Mouse (Mus musculus) thymus, adult 2 months (tissue): ENCODE data around the gene Padi3. TPM values are rescaled to one million over a fixed set of nuclear protein-coding genes. Genes with fewer than 3 reads are reported as not detected.

Source experiments
- DNase-seq: peaks from one replicate; pipeline ENCODE4 v3.0.0; 2021
- H3K27ac ChIP-seq: fragments of 200-500 bp; 2 replicates; pipeline ENCODE4 v1.5.1; 2012; ENCODE audit warnings: low read length, control low read depth; ENCODE audit not compliant: control insufficient read depth, insufficient read depth
- H3K27me3 ChIP-seq: fragments of 200-500 bp; 2 replicates; pipeline ENCODE4 v1.6.1; 2012; ENCODE audit warnings: mild to moderate bottlenecking, low read length, moderate library complexity, mixed read lengths; ENCODE audit not compliant: control insufficient read depth, insufficient read depth
- H3K36me3 ChIP-seq: fragments of 200-500 bp; 2 replicates; pipeline ENCODE4 v1.6.1; 2012; ENCODE audit warnings: mild to moderate bottlenecking, low read length, moderate library complexity; ENCODE audit not compliant: control insufficient read depth, insufficient read depth
- H3K4me1 ChIP-seq: fragments of 200-500 bp; replicated peaks from 2 replicates; pipeline ENCODE4 v1.6.1; 2012; ENCODE audit warnings: low read length; ENCODE audit not compliant: control insufficient read depth, insufficient read depth
- H3K4me3 ChIP-seq: fragments of 200-500 bp; 2 replicates; pipeline ENCODE4 v1.5.1; 2012; ENCODE audit warnings: mild to moderate bottlenecking, low read length, control low read depth, moderate library complexity; ENCODE audit not compliant: control insufficient read depth, insufficient read depth
- CTCF ChIP-seq: fragments of 200-500 bp; IDR thresholded peaks from 2 replicates; pipeline ENCODE4 v1.5.1; 2012; ENCODE audit warnings: mild to moderate bottlenecking, control low read depth, low read length, moderate library complexity, borderline replicate concordance; ENCODE audit not compliant: control insufficient read depth, poor library complexity, insufficient read depth; ENCODE audit errors: extremely low read depth
- POLR2A ChIP-seq: fragments of 200-500 bp; IDR thresholded peaks from 2 replicates; pipeline ENCODE4 v1.6.1; 2012; ENCODE audit warnings: mild to moderate bottlenecking, low read length, control low read depth, moderate library complexity; ENCODE audit not compliant: control insufficient read depth, poor library complexity, insufficient read depth; ENCODE audit errors: extremely low read depth
- WGBS: fragments of 180-500 bp; shearing (Covaris S2); methylation state at CpG from one replicate; pipeline ENCODE4 v1.1.7; 2018; 5-methylcytosine and 5-hydroxymethylcytosine counted together
- polyA plus RNA-seq: library from polyadenylated mRNA; depleted of rRNA; stranded (reverse); fragments of >200 nt; gene quantifications from 2 replicates; pipeline ENCODE4 v1.2.3, GENCODE M21; 2012

Gene Padi3
- polyA plus RNA-seq, 1 experiment = 2.6 TPM

GRCm38 (mm10) chr4:140761601-140762000 lies 48.8 kb downstream of the Padi3 start:
- H3K27ac ChIP-seq = no peak overlapping the region
- WGBS = 93% methylated on average over 7 of the region's 7 CpGs
- no peak overlapping the region for H3K4me3 ChIP-seq
- H3K36me3 ChIP-seq = no peaks in the 10 kb centered on the region
- peaks cover 2% of the 10 kb centered on the region; the same call in 1 of the 2 replicates for H3K4me1 ChIP-seq
- no peak for DNase-seq
- TF ChIP-seq CTCF = no peak
- no peak for TF ChIP-seq POLR2A
- no peaks in the 10 kb centered on the region for H3K27me3 ChIP-seq

DNA sequence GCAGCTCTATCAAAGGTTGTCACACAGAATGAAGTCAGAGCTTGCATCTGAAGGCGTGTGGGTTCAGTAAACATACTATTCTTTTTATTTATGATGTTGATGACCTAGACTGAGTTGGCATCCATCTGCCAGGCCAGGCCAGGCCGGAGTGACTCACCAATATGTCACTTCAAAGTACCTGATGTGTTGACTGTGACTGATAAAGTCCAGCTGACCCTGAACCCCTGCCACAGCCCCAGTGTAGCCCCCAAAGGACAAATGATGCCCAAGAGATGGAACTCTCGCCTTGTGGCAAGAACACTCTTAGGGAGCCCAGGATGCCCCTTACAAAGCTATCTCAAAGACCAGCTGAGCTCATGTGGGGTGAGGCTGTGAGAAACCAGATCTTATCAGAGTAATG lies 54.6 kb downstream of the Padi3 start:
- Histone ChIP-seq H3K27me3 (no peaks in the 10 kb centered on the region), H3K36me3 (no peaks in the 10 kb centered on the region), H3K27ac (no peak overlapping the region), H3K4me1 (peaks cover 28% of the 10 kb centered on the region), H3K4me3 (no peak overlapping the region)
- no peak for TF ChIP-seq CTCF
- TF ChIP-seq POLR2A = no peak
- WGBS = 95% methylated on average over 3 of the region's 3 CpGs
- no peak for DNase-seq

DNA sequence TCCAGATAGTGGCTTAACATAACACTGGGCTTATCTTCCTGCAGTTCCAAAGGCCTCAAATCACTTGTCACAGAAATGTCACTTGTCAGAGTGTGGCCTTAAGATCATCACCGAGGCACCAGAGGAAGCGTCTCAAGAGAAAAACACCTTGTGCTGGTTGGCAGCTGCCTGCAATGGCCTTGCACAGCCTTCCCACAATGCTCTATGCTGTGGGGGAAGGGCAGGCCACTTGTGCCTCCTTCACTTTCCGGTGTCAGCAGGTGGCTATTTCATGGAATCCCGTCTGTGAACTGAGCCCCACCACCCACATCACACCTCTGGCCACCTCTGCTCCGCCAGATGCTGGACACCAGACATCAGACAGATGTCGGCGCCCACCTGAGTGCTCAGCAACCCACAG lies 57.1 kb downstream of the Padi3 start:
- H3K36me3 ChIP-seq = no peaks in the 10 kb centered on the region
- H3K27ac ChIP-seq = peak overlapping the region; percentile 87
- H3K4me3 ChIP-seq = no peak overlapping the region
- H3K27me3 ChIP-seq = no peaks in the 10 kb centered on the region
- peak; percentile 49 for DNase-seq
- H3K4me1 ChIP-seq = peaks cover 36% of the 10 kb centered on the region
- TF ChIP-seq POLR2A = no peak
- no peak for TF ChIP-seq CTCF
- WGBS = 59% methylated on average over 7 of the region's 7 CpGs

GRCm38 (mm10) chr4:140750328-140750727 lies 60.1 kb downstream of the Padi3 start:
- DNase-seq = peak; percentile 95
- WGBS = 12% methylated on average over 19 of the region's 19 CpGs
- peak overlapping the region; percentile 54 for H3K4me3 ChIP-seq
- H3K27me3 ChIP-seq = no peaks in the 10 kb centered on the region
- TF ChIP-seq POLR2A (no peak), CTCF (peak; percentile 57; the same call in 1 of the 2 replicates)
- no peaks in the 10 kb centered on the region for H3K36me3 ChIP-seq
- H3K27ac ChIP-seq = 0 out of 2 replicates have a peak overlapping the region, but pooled peaks have one; percentile 3
- peaks cover 36% of the 10 kb centered on the region for H3K4me1 ChIP-seq

DNA sequence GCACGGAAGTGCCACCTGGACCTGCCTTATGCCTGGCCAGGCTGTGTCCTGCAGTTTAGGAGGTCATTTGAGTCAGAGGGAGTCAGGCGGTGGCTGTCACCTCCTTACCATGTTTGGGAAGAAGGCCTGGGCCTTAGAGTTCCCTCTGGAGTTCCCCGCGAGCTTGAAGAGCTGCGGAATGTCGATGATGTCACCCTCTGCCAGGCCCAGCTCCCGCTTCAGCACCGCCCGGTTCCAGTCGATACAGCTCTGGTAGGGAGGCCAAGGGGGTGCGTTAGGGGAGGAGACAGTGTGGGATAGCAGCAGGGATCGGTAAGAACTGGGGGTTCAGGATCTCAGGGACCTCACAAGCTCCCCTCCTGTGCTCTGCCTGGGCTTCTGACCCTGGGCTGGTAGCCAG lies 62.5 kb downstream of the Padi3 start:
- TF ChIP-seq CTCF = no peak
- no peak for TF ChIP-seq POLR2A
- H3K4me3 ChIP-seq = no peak overlapping the region
- no peak overlapping the region for H3K27ac ChIP-seq
- no peaks in the 10 kb centered on the region for H3K27me3 ChIP-seq
- H3K4me1 ChIP-seq = peaks cover 34% of the 10 kb centered on the region
- WGBS = 92% methylated on average over 12 of the region's 12 CpGs
- no peak for DNase-seq
- no peaks in the 10 kb centered on the region for H3K36me3 ChIP-seq

DNA sequence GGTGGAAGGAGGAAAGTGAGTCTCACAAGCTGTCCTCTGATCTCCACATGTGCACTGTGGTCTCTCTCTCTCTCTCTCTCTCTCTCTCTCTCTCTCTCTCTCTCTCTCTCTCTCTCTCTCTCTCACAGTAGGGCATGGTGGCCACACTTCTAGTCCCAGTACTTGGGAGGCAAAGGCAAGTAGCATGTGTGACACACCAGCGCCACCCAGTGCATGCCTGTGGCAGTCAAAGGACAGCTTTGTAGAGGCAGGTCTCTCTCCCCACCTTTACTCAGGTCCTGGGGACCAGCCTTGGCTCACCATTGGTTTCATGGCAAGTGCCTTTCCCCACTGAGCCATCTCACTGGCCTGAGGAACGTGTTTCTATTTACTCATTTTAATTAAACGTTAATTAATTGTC lies 65.8 kb downstream of the Padi3 start:
- Histone ChIP-seq H3K36me3 (no peaks in the 10 kb centered on the region), H3K27ac (no peak overlapping the region), H3K4me3 (no peak overlapping the region), H3K4me1 (peaks cover 29% of the 10 kb centered on the region), H3K27me3 (no peaks in the 10 kb centered on the region)
- peak; percentile 75 for DNase-seq
- 25% methylated on average over 3 of the region's 3 CpGs for WGBS
- TF ChIP-seq POLR2A (no peak), CTCF (peak; percentile 61; the same call in 1 of the 2 replicates)

- WGBS = 67% methylated on average over 4 of the region's 4 CpGs
- Histone ChIP-seq H3K27ac (no peak overlapping the region), H3K4me3 (no peak overlapping the region), H3K36me3 (no peaks in the 10 kb centered on the region), H3K4me1 (peaks cover 28% of the 10 kb centered on the region), H3K27me3 (no peaks in the 10 kb centered on the region)
- no peak for DNase-seq
- TF ChIP-seq POLR2A (no peak), CTCF (no peak)
Observed at GRCm38 (mm10) chr4:140743086-140743485, 67.4 kb downstream of the Padi3 start.
